Mouse (Mus musculus): ENCODE data around the gene Clint1.

DNA sequence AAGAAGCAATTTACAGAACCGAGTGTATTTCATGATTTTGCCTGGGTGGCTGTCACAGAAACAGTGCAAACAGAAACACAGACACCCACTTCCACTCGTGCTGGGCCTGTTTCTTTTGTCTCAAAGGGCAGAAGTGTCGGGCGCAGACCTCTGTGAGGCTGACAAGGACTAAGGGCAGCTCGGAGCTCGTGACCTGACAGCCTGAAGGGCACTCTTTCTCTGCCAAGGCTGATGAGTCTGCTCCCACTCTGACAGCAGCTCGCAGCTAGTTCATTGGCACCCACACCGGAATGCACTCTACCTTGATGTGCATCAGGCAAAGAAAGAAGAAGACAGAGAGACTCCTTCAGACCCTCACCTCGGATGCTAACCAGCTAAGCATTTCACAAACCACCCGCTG, 77.7 kb downstream of the Clint1 start:
- no peak for TF ChIP-seq CTCF (IDR thresholded peaks at IDR 0.05; ENCODE audit: low read depth)
- no peak for TF ChIP-seq EP300 (IDR thresholded peaks at IDR 0.05; ENCODE audit: low read depth)
